Mouse (Mus musculus) hindbrain, embryonic 16.5 days (tissue): ENCODE measurements around the gene Sos1. TPM values are rescaled to one million over a fixed set of nuclear protein-coding genes. Genes with fewer than 3 reads are reported as not detected.

Experiments
- ATAC-seq: fragments of 200-750 bp; cut with Nextera tagmentation; 2 replicates; pipeline ENCODE4 v1.8.0; 2017; ENCODE audit warnings: moderate TSS enrichment, moderate library complexity
- H3K27ac ChIP-seq: fragments of 300-500 bp; sonication (generic); 2 replicates; pipeline ENCODE4 v1.5.1; 2014; ENCODE audit warnings: low read depth, mild to moderate bottlenecking, control low read depth, low read length, moderate library complexity
- H3K27me3 ChIP-seq: fragments of 300-500 bp; sonication (generic); replicated peaks from 2 replicates; pipeline ENCODE4 v1.6.1; 2014; ENCODE audit warnings: low read length; ENCODE audit not compliant: control insufficient read depth, insufficient read depth
- H3K36me3 ChIP-seq: fragments of 300-500 bp; sonication (generic); 2 replicates; pipeline ENCODE4 v1.6.1; 2014; ENCODE audit warnings: mild to moderate bottlenecking, low read length, moderate library complexity, mixed read lengths; ENCODE audit not compliant: control insufficient read depth, insufficient read depth
- H3K4me1 ChIP-seq: fragments of 300-500 bp; sonication (generic); 2 replicates; pipeline ENCODE4 v1.6.1; 2014; ENCODE audit warnings: low read depth, low read length; ENCODE audit not compliant: control insufficient read depth, insufficient read depth
- H3K4me2 ChIP-seq: fragments of 300-500 bp; sonication (generic); 2 replicates; pipeline ENCODE4 v1.6.1; 2014; ENCODE audit warnings: mild to moderate bottlenecking, low read length, control low read depth, moderate library complexity
- H3K4me3 ChIP-seq: fragments of 300-500 bp; sonication (generic); 2 replicates; pipeline ENCODE4 v1.5.1; 2014; ENCODE audit warnings: mild to moderate bottlenecking, low read length, control low read depth, moderate library complexity
- H3K9ac ChIP-seq: fragments of 300-500 bp; sonication (generic); 2 replicates; pipeline ENCODE4 v1.6.1; 2014; ENCODE audit warnings: low read depth, mild to moderate bottlenecking, control low read depth, low read length, moderate library complexity
- H3K9me3 ChIP-seq: fragments of 300-500 bp; sonication (generic); 2 replicates; pipeline ENCODE4 v1.6.1; 2014; ENCODE audit warnings: mild to moderate bottlenecking, low read length, moderate library complexity; ENCODE audit not compliant: control insufficient read depth
- WGBS: fragments of 180-500 bp; shearing (Covaris S2); extraction: QIAGEN DNeasy Blood & Tissue Kit; methylation state at CpG from one replicate; pipeline ENCODE4 v1.1.7; 2014; 5-methylcytosine and 5-hydroxymethylcytosine counted together
- polyA plus RNA-seq: library from polyadenylated mRNA; unstranded; fragments of >200 nt; fragmentation: Nextera tagmentation; extraction: Ambion mirVana; gene quantifications from 2 replicates; pipeline ENCODE4 v1.2.1, GENCODE M21; 2015

Sos1 gene
- polyA plus RNA-seq: 6.1 and 6.5 TPM in 2 replicates

DNA sequence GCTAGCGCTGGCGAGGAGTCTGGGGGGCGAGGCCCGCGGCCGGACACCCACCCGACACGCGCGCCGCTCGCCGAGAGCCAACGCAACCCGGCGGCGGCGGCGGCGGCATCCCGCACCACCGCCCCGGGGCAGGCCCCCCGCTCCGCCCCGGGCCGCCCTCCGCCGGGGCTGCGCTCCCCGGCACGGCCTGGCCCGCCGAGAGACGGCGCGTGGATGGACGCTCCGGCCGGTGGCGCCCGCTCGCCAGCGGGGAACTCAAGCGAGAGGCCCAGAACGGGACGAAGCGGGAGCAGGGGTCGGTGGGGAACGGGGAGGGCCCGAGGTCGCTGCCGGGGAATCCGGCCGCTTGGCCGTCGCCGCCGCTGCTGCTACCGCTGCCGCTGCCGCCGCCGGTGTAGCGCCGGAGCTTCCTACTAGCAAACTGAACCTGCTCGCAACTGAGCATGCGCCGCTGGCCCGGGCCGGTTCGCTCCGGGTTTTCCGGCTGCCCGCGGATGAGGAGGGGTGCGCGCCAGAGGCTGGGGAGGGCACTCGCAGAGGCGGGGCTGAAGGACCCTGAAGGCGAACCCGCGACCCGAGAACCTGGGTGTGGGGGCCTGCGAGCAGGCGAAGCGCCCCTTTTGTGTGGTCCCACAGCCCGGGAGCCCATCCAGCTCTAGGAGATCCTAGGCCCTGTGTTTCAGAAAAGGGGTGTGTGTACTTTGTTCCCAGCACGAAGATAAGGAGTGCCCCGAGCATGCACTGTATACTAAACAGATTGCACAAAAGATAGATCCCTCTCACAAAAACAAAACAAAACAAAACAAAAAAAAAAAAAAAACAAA, at the start of gene Sos1:
TSS of gene Sos1 (minus strand) at position 423 of the 824 bp plus-strand sequence.
- H3K9me3 ChIP-seq: no peaks in the 10 kb centered on the region
- H3K27me3 ChIP-seq: no peaks in the 10 kb centered on the region
- H3K36me3 ChIP-seq: no peaks in the 10 kb centered on the region
- H3K4me3 ChIP-seq: peak within 1 kb of the TSS; percentile 97
- peak within 1 kb of the TSS; percentile 98 for H3K9ac ChIP-seq
- ATAC-seq: peak; percentile 86
- peak within 1 kb of the TSS; percentile 72 for H3K4me2 ChIP-seq
- H3K4me1 ChIP-seq: peaks cover 16% of the 10 kb centered on the region
- peak within 1 kb of the TSS; percentile 97 for H3K27ac ChIP-seq
- 0% methylated on average over 65 of the region's 90 CpGs for WGBS

DNA sequence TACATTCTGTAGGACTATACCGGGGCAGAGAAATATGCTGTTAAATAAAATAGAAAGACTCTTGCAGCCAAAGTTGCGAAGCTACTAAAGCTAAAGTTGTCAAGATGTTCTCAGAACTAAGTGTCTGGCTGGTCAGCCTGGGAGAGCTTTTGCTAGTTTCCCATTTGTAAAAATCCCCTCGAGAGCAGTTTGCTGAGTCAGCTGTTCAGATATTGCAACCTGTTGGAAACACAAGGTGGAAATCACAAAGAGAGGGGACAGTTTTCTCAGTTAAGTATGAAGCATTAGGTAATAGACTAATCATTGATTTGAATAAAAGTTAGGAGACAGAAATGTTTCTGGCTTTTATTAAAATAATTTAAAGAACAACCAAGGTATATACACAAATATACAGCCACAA, 43.0 kb upstream of the Sos1 start:
- no peaks in the 10 kb centered on the region for H3K4me1 ChIP-seq
- H3K27ac ChIP-seq: no peak overlapping the region
- no peak for ATAC-seq
- no peaks in the 10 kb centered on the region for H3K9me3 ChIP-seq
- H3K9ac ChIP-seq: no peak overlapping the region
- no peak overlapping the region for H3K4me2 ChIP-seq
- 85% methylated on average over 3 of the region's 3 CpGs for WGBS
- no peak overlapping the region for H3K4me3 ChIP-seq
- H3K27me3 ChIP-seq: no peaks in the 10 kb centered on the region
- no peaks in the 10 kb centered on the region for H3K36me3 ChIP-seq

DNA sequence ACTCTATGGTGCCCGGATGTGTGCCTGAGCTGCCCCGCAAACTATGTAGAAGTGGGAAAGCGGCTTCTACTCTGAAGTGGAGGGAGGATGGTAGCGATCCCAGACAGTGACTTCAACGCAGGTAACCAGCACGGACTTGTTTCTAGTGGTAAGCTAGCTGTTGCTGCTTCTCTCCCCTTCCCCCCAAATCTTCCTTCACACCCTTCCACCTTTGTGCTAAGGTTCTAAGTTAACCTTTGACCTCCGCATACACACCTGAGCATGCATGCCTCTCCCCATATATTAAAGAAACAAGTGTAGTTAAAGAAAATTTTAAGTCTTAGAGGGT, 41.9 kb upstream of the Sos1 start:
- H3K4me1 ChIP-seq: no peaks in the 10 kb centered on the region
- H3K36me3 ChIP-seq: no peaks in the 10 kb centered on the region
- H3K9me3 ChIP-seq: no peaks in the 10 kb centered on the region
- no peak overlapping the region for H3K27ac ChIP-seq
- H3K27me3 ChIP-seq: no peaks in the 10 kb centered on the region
- no peak overlapping the region for H3K9ac ChIP-seq
- no peak overlapping the region for H3K4me2 ChIP-seq
- WGBS: 79% methylated on average over 7 of the region's 7 CpGs
- no peak for ATAC-seq
- no peak overlapping the region for H3K4me3 ChIP-seq

DNA sequence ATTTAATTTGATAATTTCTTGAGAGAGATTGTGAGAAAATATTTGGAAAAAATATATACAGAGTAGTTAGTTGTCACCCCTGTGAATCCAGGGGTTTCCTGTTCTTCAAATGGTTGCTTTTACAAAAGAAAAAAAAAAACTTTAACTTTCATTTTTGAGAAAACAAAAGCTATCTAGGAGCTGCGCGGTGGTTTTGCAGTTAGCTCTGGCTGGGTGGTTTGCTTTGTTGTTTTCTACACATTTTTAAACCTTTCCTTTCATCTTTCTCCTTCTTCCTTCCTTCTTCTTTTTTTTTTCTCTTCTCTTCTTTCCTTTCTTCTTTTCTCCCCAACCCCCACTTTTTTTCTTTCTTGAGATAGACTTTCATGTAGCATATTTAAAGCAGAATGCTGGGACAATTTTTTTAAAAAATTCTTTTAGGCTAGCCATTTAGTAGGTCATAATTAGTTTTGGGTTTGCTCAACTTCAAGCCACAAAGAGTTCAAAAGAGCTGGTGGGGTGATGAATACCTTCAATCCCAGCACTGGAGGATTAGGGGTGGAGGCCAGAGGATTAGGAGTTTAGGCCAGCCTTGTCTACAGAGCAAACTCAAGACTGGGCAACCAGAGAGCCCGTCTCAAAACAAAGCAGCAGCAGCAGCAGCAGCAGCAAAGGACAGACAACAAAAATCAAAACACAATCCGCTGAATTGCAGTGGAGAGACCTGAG, 41.4 kb upstream of the Sos1 start:
- no peaks in the 10 kb centered on the region for H3K9me3 ChIP-seq
- no peak overlapping the region for H3K27ac ChIP-seq
- H3K27me3 ChIP-seq: no peaks in the 10 kb centered on the region
- 53% methylated on average over 4 of the region's 4 CpGs for WGBS
- no peak overlapping the region for H3K4me2 ChIP-seq
- H3K9ac ChIP-seq: no peak overlapping the region
- no peak overlapping the region for H3K4me3 ChIP-seq
- ATAC-seq: no peak
- no peaks in the 10 kb centered on the region for H3K36me3 ChIP-seq
- H3K4me1 ChIP-seq: no peaks in the 10 kb centered on the region

DNA sequence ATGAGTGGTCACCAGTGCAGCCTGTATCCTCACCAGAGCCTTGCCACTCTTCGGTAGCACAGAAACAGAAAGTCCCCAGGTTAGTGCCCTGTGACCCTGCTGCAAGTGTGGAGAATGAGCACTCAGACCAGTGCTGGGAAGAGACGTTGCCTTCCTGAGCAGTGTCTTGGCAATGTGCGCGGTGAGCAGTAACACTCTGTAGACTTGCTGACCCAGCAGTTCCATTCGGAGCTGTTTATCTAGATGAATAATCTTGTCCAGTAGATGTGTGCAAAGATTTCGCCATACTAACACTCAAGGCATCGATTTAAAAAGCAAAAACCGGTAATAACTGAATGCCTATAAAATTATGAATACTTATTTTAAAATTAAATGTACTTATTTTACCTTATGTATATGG, 40.3 kb upstream of the Sos1 start:
- 82% methylated on average over 8 of the region's 8 CpGs for WGBS
- Histone ChIP-seq H3K27me3 (no peaks in the 10 kb centered on the region), H3K9ac (no peak overlapping the region), H3K27ac (no peak overlapping the region), H3K4me3 (no peak overlapping the region), H3K9me3 (no peaks in the 10 kb centered on the region), H3K36me3 (no peaks in the 10 kb centered on the region), H3K4me2 (no peak overlapping the region), H3K4me1 (no peaks in the 10 kb centered on the region)
- no peak for ATAC-seq

DNA sequence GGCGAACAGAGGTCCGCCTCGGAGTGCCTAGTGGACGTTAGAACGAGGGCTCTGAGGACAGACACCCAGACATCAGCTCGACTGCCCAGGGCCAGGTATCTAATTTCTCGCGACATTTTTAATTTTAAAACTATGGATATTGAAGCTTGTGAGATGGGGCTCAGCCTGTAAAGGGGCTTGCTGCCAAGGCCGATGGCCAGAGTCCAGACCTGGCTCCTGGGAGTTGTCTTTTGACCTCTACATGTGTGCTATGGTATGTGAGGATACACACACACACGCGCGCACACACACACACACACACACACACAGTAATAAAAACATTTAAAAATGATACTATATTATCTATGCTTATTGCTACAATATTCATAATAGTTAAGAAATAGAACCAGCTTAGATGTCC, 38.6 kb upstream of the Sos1 start:
- Histone ChIP-seq H3K27ac (no peak overlapping the region), H3K4me3 (no peak overlapping the region), H3K9me3 (no peaks in the 10 kb centered on the region), H3K4me2 (no peak overlapping the region), H3K36me3 (no peaks in the 10 kb centered on the region), H3K4me1 (no peaks in the 10 kb centered on the region), H3K9ac (no peak overlapping the region), H3K27me3 (no peaks in the 10 kb centered on the region)
- no peak for ATAC-seq
- WGBS: 88% methylated on average over 12 of the region's 12 CpGs

DNA sequence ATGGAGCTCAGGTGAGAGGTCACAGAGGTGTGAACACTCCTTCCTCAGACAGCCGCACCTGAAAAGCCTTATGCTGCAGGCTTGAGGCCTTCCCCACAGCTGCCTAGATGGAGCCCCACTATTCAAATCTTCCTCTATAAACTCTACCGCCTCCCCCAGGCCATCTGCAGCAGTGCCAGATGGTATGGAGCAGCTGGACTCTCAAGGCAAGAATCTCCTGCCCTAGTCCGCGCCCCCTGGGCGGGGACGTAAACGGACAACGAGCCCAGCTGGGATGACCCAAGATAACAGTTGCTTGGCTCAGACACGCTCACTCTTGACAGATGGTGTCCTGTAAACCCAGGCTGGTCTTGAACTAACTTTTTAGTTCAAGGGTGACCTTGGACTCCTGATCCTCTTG, 37.0 kb upstream of the Sos1 start:
- Histone ChIP-seq H3K27me3 (no peaks in the 10 kb centered on the region), H3K4me1 (no peaks in the 10 kb centered on the region), H3K9me3 (no peaks in the 10 kb centered on the region), H3K9ac (no peak overlapping the region), H3K4me2 (no peak overlapping the region), H3K27ac (no peak overlapping the region), H3K36me3 (no peaks in the 10 kb centered on the region), H3K4me3 (no peak overlapping the region)
- no peak for ATAC-seq
- 88% methylated on average over 9 of the region's 9 CpGs for WGBS

DNA sequence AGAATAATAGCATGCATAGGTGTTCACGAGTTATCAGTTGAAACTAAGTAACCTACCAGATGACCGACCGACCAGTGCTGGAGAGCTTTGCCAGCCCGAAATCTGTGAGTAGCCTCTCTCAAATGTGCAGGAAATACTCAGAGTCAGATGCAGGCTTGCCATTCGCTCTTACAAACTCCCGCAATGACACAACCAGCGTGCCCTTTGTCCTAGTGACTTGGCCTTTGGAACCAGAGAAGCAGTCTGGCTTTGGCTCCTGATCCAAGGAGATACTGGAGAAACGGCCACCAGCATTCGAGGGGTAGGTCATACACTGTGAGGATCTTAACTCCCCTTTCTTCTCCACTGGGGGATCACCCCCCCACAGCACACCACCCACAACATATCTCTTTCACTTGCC, 35.7 kb upstream of the Sos1 start:
- Histone ChIP-seq H3K9me3 (no peaks in the 10 kb centered on the region), H3K4me3 (no peak overlapping the region), H3K36me3 (no peaks in the 10 kb centered on the region), H3K9ac (no peak overlapping the region), H3K4me2 (no peak overlapping the region), H3K27me3 (no peaks in the 10 kb centered on the region), H3K27ac (no peak overlapping the region), H3K4me1 (no peaks in the 10 kb centered on the region)
- no peak for ATAC-seq
- WGBS: 91% methylated on average over 9 of the region's 9 CpGs

DNA sequence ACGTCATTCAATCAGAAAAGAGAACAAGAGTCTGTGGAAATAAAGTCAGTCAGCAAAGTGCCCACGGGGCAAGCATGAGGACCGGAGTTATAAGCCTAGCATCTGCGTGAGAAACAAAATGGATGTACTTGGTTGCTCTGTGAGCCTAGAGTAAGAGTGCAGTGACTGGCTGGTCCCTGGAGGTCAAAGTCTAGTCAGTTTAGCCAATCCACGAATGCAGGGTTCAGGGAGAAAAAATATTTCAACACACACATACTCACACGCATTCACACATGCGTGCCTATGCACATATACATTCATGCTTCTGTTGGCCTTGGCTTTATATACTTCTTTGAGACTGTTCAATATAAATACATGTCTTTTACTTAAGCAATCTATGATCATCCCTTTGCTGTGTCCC, 35.3 kb upstream of the Sos1 start:
- H3K27me3 ChIP-seq: no peaks in the 10 kb centered on the region
- 91% methylated on average over 7 of the region's 7 CpGs for WGBS
- H3K4me1 ChIP-seq: no peaks in the 10 kb centered on the region
- H3K9ac ChIP-seq: no peak overlapping the region
- H3K4me3 ChIP-seq: no peak overlapping the region
- no peaks in the 10 kb centered on the region for H3K9me3 ChIP-seq
- H3K4me2 ChIP-seq: no peak overlapping the region
- no peak for ATAC-seq
- no peaks in the 10 kb centered on the region for H3K36me3 ChIP-seq
- no peak overlapping the region for H3K27ac ChIP-seq
